Mouse (Mus musculus) hindbrain, embryonic 15.5 days (tissue): Measurements from ENCODE around the gene Aplnr. TPM values are rescaled to one million over a fixed set of nuclear protein-coding genes. Genes with fewer than 3 reads are reported as not detected.

ENCODE experiments used
- ATAC-seq: fragments of 200-750 bp; cut with Nextera tagmentation; 2 replicates; pipeline ENCODE4 v1.8.0; 2017; ENCODE audit warnings: low read depth, moderate number of reproducible peaks, moderate TSS enrichment; ENCODE audit not compliant: low FRiP score
- H3K27ac ChIP-seq: fragments of 300-500 bp; sonication (generic); replicated peaks from 2 replicates; pipeline ENCODE4 v1.5.1; 2015; ENCODE audit warnings: mild to moderate bottlenecking, inconsistent platforms
- H3K27me3 ChIP-seq: fragments of 300-500 bp; sonication (generic); 2 replicates; pipeline ENCODE4 v1.6.1; 2015; ENCODE audit warnings: control low read depth, inconsistent platforms
- H3K36me3 ChIP-seq: fragments of 300-500 bp; sonication (generic); 2 replicates; pipeline ENCODE4 v1.6.1; 2015; ENCODE audit warnings: control low read depth, inconsistent platforms
- H3K4me1 ChIP-seq: fragments of 300-500 bp; sonication (generic); replicated peaks from 2 replicates; pipeline ENCODE4 v1.6.1; 2015; ENCODE audit warnings: control low read depth, inconsistent platforms
- H3K4me2 ChIP-seq: fragments of 300-500 bp; sonication (generic); 2 replicates; pipeline ENCODE4 v1.6.1; 2015; ENCODE audit warnings: moderate library complexity, mild to moderate bottlenecking, inconsistent platforms
- H3K4me3 ChIP-seq: fragments of 300-500 bp; sonication (generic); 2 replicates; pipeline ENCODE4 v1.5.1; 2015; ENCODE audit warnings: mild to moderate bottlenecking, inconsistent platforms
- H3K9ac ChIP-seq: fragments of 300-500 bp; sonication (generic); 2 replicates; pipeline ENCODE4 v1.6.1; 2015; ENCODE audit warnings: inconsistent platforms
- H3K9me3 ChIP-seq: fragments of 300-500 bp; sonication (generic); 2 replicates; pipeline ENCODE4 v1.6.1; 2016; ENCODE audit warnings: control low read depth, inconsistent platforms
- WGBS: fragments of 180-500 bp; shearing (Covaris S2); methylation state at CpG from one replicate; pipeline ENCODE4 v1.1.7; 2015; 5-methylcytosine and 5-hydroxymethylcytosine counted together
- polyA plus RNA-seq: library from polyadenylated mRNA; unstranded; fragments of >200 nt; fragmentation: Nextera tagmentation; extraction: Ambion mirVana; gene quantifications from 2 replicates; pipeline ENCODE4 v1.2.1, GENCODE M21; 2015

The Aplnr gene
- polyA plus RNA-seq, 1 experiment from 2014 or later, result 31.6 TPM

DNA sequence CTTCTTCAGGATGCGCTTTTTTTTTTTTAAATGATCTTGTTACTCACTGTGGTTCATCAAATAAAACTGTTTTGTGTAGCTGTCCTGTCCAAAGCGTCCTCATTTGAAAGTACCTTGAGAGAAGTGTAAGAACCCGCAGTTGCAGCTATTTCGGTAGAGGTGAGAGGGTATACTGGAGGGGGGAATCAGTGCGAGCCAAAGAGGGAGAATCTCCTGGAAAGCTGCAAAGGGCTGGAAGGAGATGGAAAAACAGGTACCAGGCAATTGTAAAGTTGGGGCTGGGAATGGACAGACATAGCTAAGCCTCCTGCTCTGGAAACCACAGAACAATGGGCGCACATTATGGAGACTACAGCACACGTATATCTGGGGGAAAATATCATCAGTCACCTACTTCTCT is 3.8 kb downstream of the Aplnr start:
- Histone ChIP-seq H3K9ac (no peak overlapping the region), H3K9me3 (no peaks in the 10 kb centered on the region), H3K4me2 (no peak overlapping the region), H3K4me3 (peak overlapping the region; percentile 6; the same call in 1 of the 2 replicates), H3K27me3 (no peaks in the 10 kb centered on the region), H3K27ac (no peak overlapping the region), H3K4me1 (no peaks in the 10 kb centered on the region), H3K36me3 (no peaks in the 10 kb centered on the region)
- ATAC-seq, result no peak
- WGBS, result 68% methylated on average over 7 of the region's 7 CpGs

DNA sequence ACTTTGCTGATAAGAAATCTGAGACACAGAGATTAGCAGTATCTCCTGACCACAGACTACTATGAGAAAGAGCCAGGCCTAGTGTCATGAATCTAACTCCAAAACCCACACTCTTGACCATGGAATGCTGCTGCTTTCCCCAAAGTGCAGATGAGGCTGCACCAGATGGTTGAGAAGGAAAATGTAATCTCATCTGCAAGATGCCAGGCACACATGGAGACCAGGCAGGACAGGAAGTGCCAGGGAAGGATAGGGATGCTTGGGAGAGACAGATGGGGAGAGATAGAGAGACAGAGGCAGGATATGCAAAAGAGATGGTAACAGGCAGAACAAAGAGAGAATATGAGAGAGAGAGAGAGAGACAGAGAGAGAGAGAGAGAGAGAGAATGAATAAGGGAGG is 4.8 kb downstream of the Aplnr start:
- Histone ChIP-seq H3K4me2 (no peak overlapping the region), H3K27ac (no peak overlapping the region), H3K4me3 (no peak overlapping the region), H3K4me1 (no peaks in the 10 kb centered on the region), H3K36me3 (no peaks in the 10 kb centered on the region), H3K9ac (no peak overlapping the region), H3K9me3 (no peaks in the 10 kb centered on the region), H3K27me3 (no peaks in the 10 kb centered on the region)
- ATAC-seq, result no peak

DNA sequence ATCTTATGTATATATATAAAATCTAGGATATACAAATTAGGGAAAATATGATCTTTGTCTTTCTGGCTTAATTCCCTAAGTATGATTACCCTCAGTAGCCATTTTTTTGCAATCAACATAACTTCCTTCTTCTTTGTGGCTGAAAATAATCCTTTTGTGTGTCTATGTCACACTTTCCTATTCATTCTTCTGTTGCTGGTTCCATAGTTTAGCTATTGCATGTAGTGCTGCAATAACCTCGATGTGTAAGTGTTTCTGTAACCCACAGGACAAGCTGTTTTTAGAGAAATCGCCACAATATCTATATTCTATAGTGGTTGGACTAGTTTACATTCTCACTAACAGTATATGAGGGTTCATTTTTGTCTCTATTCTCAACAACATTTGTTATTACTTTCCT is 8.9 kb downstream of the Aplnr start:
- Histone ChIP-seq H3K4me3 (no peak overlapping the region), H3K9ac (no peak overlapping the region), H3K4me2 (no peak overlapping the region), H3K36me3 (no peaks in the 10 kb centered on the region), H3K27me3 (no peaks in the 10 kb centered on the region), H3K9me3 (no peaks in the 10 kb centered on the region), H3K27ac (no peak overlapping the region), H3K4me1 (no peaks in the 10 kb centered on the region)
- 93% methylated on average over 2 of the region's 2 CpGs for WGBS
- no peak for ATAC-seq

DNA sequence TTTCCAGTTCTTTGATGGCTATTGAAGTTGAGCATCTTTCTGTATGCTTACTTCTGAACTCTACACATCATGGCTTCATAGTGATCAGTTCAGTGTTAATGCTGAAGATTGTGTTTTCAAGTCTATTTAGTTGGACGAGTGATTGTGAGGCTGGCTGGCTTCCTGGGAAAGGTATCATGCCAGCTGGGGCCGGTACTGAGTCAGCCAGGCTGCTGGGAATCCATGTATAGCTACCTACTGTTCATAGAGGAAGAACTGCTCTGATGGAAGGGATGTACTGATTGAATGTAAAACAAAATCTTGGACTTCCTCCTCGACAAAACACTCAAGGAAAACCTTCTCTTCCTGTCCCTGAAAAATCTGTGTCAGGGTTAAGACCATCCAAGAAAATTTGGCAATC is 9.3 kb downstream of the Aplnr start:
- H3K4me3 ChIP-seq, result no peak overlapping the region
- no peak overlapping the region for H3K4me2 ChIP-seq
- 84% methylated on average over 3 of the region's 3 CpGs for WGBS
- ATAC-seq, result no peak
- H3K9ac ChIP-seq, result no peak overlapping the region
- no peak overlapping the region for H3K27ac ChIP-seq
- no peaks in the 10 kb centered on the region for H3K9me3 ChIP-seq
- H3K4me1 ChIP-seq, result no peaks in the 10 kb centered on the region
- H3K27me3 ChIP-seq, result no peaks in the 10 kb centered on the region
- H3K36me3 ChIP-seq, result no peaks in the 10 kb centered on the region

DNA sequence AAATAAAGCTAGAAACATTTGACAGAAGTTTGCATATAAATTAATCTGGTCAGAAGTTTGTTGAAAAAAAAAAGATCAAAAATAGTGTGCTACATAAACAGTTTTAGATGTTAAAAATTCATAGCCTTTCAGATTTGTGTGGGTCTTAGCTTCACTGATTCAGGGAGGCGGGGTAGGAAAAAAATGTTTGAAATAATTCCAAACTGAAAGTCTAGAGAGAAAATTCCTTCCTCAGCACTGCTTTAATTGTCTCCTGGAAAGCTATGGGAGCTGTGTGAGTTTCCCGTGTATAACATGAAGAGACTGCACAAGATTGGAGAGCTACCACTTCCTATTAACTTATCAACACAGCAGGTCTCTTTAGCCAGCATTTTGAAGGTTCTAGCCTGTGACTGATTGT is 11.5 kb downstream of the Aplnr start:
- WGBS, result 83% methylated on average over 2 of the region's 2 CpGs
- no peaks in the 10 kb centered on the region for H3K27me3 ChIP-seq
- no peaks in the 10 kb centered on the region for H3K9me3 ChIP-seq
- no peak overlapping the region for H3K4me3 ChIP-seq
- H3K9ac ChIP-seq, result no peak overlapping the region
- no peak overlapping the region for H3K27ac ChIP-seq
- H3K4me2 ChIP-seq, result no peak overlapping the region
- ATAC-seq, result no peak
- H3K4me1 ChIP-seq, result no peaks in the 10 kb centered on the region
- no peaks in the 10 kb centered on the region for H3K36me3 ChIP-seq

DNA sequence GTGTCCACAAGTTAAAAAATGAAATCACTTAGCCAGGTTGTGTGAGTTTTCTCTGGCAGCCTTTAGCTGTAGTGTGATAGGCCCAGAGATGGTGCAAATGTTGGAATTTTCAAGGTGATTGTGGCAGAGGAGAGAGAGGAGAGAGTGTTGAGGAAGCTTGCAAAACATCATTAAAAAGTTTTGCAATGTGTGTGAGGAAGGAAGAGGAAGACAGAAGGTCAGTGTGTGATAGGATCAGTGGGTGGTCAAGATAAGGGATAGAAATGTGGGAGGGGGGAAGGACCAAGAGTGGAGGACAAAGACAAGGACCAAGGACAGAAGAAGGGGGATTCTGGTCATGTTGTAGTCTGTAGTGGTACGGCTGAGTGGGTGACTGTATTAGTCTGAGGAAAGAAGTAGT is 14.3 kb downstream of the Aplnr start:
- Histone ChIP-seq H3K36me3 (no peaks in the 10 kb centered on the region), H3K4me2 (no peak overlapping the region), H3K9ac (no peak overlapping the region), H3K9me3 (no peaks in the 10 kb centered on the region), H3K4me3 (no peak overlapping the region), H3K4me1 (no peaks in the 10 kb centered on the region), H3K27ac (no peak overlapping the region), H3K27me3 (no peaks in the 10 kb centered on the region)
- ATAC-seq, result no peak
- 75% methylated on average over 1 of the region's 1 CpGs for WGBS

DNA sequence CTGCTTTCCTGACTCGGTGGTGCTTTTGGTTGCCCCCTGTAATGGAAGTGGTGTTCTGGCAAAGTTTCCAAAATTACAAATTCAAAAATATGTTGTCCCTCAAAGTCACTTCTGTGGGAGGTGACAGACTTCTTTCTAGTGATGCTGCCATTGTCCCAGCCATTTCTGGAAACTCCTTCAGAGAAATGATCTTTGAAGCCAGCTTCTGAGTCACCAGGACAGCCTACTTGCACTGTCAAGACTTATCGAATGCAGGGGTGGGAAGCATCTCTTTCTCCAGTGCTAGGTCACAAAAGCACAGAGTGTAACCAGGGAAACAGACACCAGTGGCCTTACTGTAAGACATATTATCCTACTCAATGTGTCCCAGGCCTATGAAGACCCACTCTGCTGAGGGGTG is 15.2 kb downstream of the Aplnr start:
- Histone ChIP-seq H3K4me1 (no peaks in the 10 kb centered on the region), H3K9ac (no peak overlapping the region), H3K27ac (no peak overlapping the region), H3K4me2 (no peak overlapping the region), H3K9me3 (no peaks in the 10 kb centered on the region), H3K27me3 (no peaks in the 10 kb centered on the region), H3K36me3 (no peaks in the 10 kb centered on the region), H3K4me3 (no peak overlapping the region)
- ATAC-seq, result no peak
- 87% methylated on average over 2 of the region's 2 CpGs for whole genome bisulfite sequencing

DNA sequence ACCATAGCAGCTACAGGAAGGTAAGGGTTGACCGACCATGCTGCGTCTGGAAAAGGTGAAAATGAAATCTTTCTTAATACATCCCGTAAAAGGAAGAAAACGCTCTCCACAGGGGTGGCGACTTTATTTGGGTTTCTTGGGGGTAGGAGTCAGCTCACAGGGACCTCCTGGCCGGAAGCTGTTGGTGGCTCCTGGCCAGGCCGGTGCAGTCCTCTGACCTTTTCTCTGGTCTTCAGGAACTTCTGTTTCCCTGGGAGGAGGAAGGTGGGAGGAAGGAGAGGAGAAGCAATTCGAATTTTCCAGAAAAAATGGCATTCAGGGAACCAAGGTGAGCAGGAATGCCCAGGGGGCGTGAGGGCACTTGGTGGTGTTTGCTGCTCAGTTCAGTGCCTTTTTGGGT is 19.3 kb downstream of the Aplnr start:
- H3K36me3 ChIP-seq, result no peaks in the 10 kb centered on the region
- no peak overlapping the region for H3K27ac ChIP-seq
- no peak for ATAC-seq
- WGBS, result 85% methylated on average over 9 of the region's 9 CpGs
- no peaks in the 10 kb centered on the region for H3K27me3 ChIP-seq
- H3K9ac ChIP-seq, result no peak overlapping the region
- no peak overlapping the region for H3K4me3 ChIP-seq
- H3K4me2 ChIP-seq, result no peak overlapping the region
- H3K4me1 ChIP-seq, result no peaks in the 10 kb centered on the region
- no peaks in the 10 kb centered on the region for H3K9me3 ChIP-seq

DNA sequence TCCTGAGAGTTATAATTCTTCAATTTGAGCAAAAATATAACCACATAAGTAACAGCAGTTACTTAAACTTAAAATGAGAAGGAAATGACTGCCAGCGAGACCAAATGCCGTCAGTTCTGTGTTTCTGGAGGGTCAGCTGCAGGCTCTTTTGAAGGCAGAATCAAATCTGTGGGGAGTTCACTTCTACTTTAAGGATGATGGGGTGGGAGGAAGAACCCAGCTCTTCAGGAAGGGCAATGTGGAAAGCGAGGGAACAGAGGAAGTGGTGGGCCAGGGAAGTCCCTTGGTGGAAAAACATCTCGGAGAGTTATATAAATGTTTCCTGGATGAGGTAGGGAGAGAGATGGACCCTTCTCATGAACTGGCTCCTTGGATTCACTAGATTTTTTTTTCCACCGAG is 20.1 kb downstream of the Aplnr start:
- H3K9ac ChIP-seq, result no peak overlapping the region
- H3K36me3 ChIP-seq, result no peaks in the 10 kb centered on the region
- ATAC-seq, result no peak
- H3K4me2 ChIP-seq, result no peak overlapping the region
- no peaks in the 10 kb centered on the region for H3K9me3 ChIP-seq
- H3K27me3 ChIP-seq, result no peaks in the 10 kb centered on the region
- 92% methylated on average over 5 of the region's 5 CpGs for WGBS
- no peak overlapping the region for H3K4me3 ChIP-seq
- no peak overlapping the region for H3K27ac ChIP-seq
- H3K4me1 ChIP-seq, result peaks cover 6% of the 10 kb centered on the region; the same call in 1 of the 2 replicates

DNA sequence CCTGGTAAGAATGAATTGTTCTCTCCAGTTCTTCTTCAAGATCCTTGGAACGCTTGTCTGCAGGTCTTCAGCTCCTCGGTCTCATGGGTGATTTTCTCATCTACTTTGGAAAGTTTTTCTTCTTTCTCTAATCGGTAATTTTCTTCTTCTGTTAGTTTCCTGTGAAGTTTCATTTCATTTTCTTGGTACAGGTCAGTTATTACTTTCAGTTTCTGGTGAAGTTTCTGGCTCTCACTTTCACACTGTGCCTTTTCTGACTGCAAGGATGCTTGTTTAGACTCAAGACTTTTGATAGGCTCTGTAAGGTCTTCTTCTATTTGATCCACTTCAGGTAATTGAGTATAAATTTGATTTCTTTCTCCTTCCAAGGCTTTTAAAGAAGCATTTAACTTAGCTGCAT is 21.4 kb downstream of the Aplnr start:
- Histone ChIP-seq H3K27ac (no peak overlapping the region), H3K9ac (no peak overlapping the region), H3K9me3 (no peaks in the 10 kb centered on the region), H3K36me3 (no peaks in the 10 kb centered on the region), H3K4me3 (no peak overlapping the region), H3K4me2 (no peak overlapping the region), H3K27me3 (no peaks in the 10 kb centered on the region), H3K4me1 (peaks cover 13% of the 10 kb centered on the region)
- WGBS, result 91% methylated on average over 3 of the region's 3 CpGs
- ATAC-seq, result no peak

DNA sequence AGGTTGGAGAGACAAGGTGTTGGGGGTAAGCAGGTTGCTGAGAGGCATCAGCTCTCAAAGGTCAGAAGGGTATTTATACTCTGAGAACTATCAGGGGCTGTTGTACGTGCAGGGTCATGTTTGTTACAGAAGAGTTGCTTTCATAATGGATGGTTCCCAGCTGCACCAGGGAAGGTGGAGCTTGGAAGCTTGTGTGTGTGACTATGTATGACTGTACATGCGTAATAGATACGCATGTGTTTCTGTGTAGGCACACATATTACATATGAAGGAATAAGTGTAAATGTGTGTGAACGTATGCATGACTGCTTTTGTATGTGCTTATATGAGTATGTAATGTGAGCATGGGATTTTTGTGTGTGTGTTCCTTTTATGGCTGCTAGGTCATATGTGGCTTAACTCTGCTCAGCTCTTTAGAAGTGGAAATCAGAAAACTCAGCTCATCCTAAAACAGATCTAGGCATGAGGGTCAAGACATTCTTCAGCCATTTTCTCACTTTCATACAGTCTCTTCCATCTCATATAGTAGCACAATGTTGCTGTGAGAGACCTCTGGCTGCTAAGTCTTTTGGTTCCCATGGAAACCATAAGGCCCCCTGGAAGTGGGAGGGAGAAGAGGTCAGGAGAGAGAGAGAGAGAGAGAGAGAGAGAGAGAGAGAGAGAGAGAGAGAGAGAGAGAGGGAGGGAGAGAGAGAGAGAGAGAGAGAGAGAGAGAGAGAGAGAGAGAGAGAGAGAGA is 25.0 kb downstream of the Aplnr start:
- Histone ChIP-seq H3K9ac (no peak overlapping the region), H3K4me1 (peaks cover 13% of the 10 kb centered on the region), H3K4me3 (no peak overlapping the region), H3K9me3 (no peaks in the 10 kb centered on the region), H3K27me3 (no peaks in the 10 kb centered on the region), H3K36me3 (no peaks in the 10 kb centered on the region), H3K4me2 (no peak overlapping the region), H3K27ac (peak overlapping the region; percentile 38; the same call in 1 of the 2 replicates)
- 65% methylated on average over 4 of the region's 4 CpGs for WGBS
- peak; percentile 74 for ATAC-seq

DNA sequence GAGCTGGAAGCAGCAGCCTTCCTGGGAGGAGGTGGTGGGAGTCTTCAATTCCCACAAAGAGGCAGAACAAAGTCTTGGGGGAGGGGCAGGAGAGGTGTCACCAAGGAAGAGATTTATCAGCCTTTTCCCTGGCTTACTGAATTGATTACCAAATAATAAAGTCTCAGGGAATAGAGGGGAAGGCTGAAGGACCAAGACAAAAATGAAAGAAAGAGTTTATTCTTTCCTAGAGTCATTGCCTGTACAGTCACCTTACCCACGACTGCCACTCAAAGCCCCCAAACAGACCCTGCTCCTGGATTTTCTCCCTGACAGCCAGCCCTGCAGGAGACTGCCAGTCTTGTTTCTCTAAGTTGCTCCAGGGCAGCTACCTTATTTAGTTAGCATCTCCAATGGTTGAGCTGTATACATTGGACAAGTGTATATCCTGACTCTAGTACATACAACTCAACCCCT is 25.6 kb downstream of the Aplnr start:
- H3K36me3 ChIP-seq, result no peaks in the 10 kb centered on the region
- peak; percentile 56; the same call in 1 of the 2 replicates for ATAC-seq
- H3K4me2 ChIP-seq, result no peak overlapping the region
- H3K9ac ChIP-seq, result no peak overlapping the region
- no peaks in the 10 kb centered on the region for H3K9me3 ChIP-seq
- H3K4me3 ChIP-seq, result no peak overlapping the region
- no peaks in the 10 kb centered on the region for H3K27me3 ChIP-seq
- 0 out of 2 replicates have a peak overlapping the region, but pooled peaks have one; percentile 31 for H3K27ac ChIP-seq
- H3K4me1 ChIP-seq, result peaks cover 13% of the 10 kb centered on the region
- 15% methylated on average over 1 of the region's 1 CpGs for WGBS
